Mouse (Mus musculus) adrenal gland (tissue): Measurements from ENCODE around the gene Egfem1.

Experiments
- intact Hi-C: fragments of 180-260 bp; cut with DNase I; formaldehyde crosslinking; loops from one replicate; pipeline ENCODE4 v1.15.1; 2025

The Egfem1 gene

DNA sequence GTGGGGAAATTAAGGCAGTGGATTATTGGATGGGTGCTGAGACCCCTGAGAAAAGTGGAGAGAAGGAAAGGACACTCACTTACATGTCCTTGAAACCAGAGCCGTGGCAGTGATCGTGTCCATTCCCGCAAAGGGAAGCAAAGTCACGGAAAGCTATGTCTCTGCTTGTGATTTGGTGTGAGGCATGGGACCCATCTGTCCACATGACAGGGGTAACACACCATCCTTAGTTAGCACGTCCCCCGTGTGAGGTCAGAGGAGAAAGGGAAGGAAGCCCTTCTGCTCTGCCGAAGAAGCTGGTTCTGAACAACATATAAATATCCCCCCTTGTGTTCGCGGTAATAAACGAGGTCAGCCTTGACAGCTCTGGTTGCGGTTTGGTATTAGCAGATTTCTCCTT is 52.7 kb downstream of the Egfem1 start:
- intact Hi-C loops, result no loop called here

- intact Hi-C loops, result no loop called here
These were observed 53.6 kb downstream of the Egfem1 start for GRCm38 (mm10) chr3:29135176-29136064.

- intact Hi-C loops, result no loop called here
These were observed 54.5 kb downstream of the Egfem1 start for GRCm38 (mm10) chr3:29136065-29136955.

DNA sequence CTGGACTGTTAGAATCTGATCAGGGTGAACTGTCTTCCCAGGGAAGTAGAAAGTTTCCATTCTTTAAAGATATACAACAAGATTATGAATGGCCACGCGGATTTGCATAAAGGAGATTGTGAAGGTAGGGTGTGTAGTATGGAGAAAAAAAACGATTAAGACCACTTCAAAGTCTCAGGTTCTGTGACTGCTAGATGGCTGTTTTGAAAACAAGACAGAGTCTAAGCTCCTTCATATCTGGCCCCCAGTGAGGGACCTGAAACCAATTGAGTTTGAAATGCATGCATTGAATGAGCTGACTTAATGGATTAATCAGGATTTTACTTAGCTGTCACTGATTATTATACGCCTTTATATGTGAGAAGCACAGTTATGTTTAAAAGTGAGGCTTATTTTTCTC is 86.6 kb downstream of the Egfem1 start:
- intact Hi-C loops, result no loop called here

GRCm38 (mm10) chr3:29169003-29169402 is 87.2 kb downstream of the Egfem1 start:
- intact Hi-C loops, result no loop called here

GRCm38 (mm10) chr3:29176991-29177390 is 95.2 kb downstream of the Egfem1 start:
- intact Hi-C loops, result no loop called here

DNA sequence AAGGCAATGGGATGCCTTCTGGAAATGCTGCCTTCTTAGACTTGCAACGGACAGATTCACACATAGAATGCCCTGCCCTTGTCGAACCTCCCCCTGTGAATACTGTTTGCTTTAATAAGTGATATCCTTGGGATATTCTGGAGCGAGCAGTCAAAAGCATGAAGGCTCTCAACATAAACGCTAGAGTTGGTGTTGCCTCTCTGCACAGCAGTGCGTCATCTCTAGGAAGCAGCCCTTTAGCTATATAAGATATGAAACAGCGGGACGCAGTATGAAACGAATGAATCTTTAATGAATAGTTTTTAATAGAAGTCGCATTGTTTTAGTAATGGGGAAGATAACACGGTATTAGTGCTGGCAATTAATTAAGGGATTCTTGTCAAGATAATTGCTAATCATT is 101.2 kb downstream of the Egfem1 start:
- intact Hi-C loops, result no loop called here

DNA sequence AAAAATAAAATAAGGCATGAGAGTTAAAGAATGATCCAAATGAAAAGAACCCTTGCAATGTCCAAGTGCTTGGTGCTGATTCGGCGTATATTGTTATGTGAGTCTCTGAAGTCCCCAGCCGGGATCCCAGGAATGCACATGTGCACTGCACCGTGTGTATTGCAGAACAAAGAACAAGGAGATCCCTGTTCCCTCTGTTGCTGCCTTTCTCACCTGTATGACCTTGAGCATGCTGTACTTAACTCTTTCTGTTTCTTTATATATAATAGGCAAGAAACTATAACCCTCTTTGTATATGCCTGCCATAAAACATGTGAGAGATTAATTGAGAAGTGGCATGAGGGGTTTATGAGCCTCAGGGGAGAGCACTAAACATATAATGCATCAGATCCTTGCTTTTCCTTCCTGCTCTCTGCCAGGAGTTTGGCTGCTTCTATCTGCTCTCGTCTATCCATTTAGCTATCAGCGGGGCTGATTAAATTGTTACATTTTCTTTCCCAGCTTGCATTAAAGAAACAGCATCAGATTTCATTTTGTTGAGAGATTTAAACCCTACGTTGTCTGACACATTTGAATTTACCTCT is 101.9 kb downstream of the Egfem1 start:
- intact Hi-C loops, result no loop called here

DNA sequence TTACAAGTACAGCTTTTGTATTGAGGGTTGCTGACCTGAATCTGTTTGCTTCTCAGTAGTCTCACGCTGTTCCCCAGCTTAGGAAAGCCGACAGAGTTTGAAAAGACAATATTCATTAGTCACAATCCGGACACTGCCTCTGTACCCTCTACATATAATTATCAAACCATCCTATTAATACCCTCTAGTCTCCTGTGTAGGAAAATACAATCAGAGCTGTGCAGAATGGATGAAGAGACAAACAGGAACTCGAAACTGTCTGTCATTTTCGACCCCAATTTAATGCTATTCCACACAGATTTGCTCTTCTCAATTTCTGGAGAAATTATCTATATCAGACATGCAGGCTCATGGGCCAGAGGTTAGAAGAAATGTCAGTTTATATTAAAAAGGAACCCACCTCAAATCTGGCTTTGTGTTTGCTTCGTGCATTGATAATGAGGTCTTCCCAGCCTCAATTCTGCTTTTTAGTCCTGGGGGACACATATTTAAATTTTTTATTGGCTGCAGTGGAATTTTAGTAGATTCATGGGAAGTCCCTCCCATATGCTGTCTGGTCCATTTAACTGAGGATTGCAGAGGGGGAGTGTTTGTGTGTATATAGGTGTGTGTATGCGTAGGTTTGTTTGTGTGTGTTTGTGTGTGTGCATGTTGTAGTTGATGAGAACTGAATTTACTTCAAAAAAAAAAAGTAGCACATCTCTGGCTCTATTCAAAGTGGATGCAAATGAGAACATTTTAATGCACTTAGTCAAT is 102.8 kb downstream of the Egfem1 start:
- intact Hi-C loops, result no loop called here

- intact Hi-C loops, result no loop called here
These were observed 108.4 kb downstream of the Egfem1 start for GRCm38 (mm10) chr3:29190263-29190662.

DNA sequence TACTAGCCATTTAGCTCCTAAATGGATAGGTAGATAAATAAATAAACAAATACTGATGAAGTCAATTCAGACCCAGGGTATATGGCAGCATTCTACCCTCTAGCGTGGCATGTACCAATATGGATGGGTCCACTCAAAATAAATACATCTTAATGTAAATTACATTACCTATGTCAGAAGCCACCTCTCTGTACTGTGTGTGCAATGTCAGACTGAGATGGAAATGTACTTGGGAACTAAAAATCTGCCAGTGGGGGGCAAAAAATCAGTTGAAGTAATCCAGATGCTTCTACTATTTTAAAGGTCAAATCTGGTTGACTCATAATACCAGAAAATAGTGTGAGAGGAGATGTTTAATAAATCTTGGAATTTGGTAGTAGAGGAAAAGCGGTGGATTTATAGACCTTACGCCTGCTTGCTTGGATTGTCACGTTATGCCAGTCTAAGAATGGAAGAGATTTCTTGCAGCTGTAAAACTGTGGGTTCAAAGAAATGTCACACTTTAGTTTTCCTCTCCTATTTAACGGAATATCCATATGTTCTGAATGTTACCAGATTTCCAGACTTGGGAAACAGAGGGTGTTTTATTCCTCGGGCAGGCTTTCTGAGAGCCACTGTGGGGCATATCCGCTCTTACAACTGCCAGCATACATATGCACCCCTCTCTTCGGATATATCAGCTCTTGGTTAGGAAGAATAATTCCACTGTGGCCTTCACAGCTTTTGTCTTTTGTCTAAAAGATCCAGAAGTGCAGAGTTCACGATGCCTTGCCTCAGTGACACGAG is 116.1 kb downstream of the Egfem1 start:
- intact Hi-C loops, result no loop called here

DNA sequence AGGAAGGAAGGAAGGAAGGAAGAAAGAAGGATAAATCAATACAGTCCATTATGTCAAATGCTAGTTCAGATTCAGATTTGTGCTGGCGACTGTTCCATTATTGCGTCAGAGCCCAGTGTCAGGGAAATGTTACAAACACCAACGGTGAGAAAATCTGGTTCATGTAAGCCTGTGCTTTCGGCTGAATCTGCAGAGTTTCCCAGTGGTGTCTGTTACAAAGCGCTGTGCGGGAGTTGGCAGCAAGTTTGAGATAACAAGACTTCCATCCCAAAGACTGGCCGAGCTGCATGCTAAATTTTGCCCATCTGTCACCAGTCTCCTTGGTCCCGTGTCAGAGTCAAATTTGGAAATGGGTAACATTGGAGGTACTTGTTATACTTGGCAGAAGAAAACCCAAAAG is 118.8 kb downstream of the Egfem1 start:
- intact Hi-C loops, result no loop called here

DNA sequence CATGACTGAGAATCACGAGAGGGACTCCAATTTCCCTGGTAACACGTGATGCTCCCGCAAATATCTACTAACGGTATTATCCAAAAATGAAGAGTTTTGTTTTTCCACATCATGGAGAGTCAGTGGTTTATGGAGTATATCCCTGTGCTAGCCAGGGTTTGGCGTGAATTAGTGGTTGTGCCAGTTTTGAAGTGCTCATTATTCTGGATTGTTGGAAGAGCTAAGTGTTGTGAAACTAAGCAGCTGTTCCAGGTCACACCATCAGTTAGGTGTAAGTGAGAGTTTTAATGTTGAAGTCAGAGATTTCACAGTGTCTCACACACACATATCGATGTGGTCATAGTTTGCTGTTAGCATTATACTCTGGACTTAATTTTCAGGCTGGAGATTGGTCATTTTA is 120.7 kb downstream of the Egfem1 start:
- intact Hi-C loops, result no loop called here

GRCm38 (mm10) chr3:29222414-29222813 is 140.6 kb downstream of the Egfem1 start:
- intact Hi-C loops, result no loop called here

DNA sequence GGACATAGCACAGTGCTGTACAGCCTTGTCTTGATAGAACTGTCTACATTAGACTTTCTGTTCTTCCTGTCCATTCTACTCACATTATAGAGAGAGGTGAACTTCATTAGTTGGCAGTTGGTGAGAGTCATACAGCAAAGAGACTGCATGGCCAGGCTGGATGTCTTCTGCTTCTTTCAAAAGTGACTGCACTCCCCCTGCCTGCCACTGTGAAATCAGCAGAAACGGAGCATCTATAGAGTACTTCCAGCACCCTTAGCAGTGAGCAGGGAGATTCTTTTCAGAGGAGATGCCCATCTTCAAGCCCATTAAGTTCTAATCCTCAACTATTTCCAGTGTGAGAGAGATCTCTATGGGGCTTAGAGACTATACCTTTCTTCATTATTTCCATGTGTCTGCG is 147.9 kb downstream of the Egfem1 start:
- intact Hi-C loops, result no loop called here

DNA sequence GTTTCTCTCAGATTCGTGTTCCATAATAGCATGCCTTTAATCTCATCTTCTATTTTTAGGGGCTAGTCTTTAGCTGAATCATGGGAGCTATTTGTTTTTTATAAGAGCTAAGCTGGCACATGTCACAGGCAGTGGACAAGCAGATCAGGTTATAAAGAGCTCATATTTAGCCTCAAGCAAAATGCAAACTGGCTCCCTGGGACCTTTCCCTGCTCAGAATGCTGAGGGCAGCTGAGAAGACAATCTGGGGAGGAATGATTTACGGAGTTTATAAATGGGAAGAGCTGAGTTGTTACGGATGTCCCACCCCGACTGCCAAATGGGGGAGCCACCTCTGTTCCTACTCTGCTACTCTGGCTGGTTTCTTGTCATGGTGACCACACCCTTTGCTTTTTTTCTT is 153.7 kb downstream of the Egfem1 start:
- intact Hi-C loops, result no loop called here

- intact Hi-C loops, result no loop called here
These were observed 154.7 kb downstream of the Egfem1 start for GRCm38 (mm10) chr3:29236517-29236916.

DNA sequence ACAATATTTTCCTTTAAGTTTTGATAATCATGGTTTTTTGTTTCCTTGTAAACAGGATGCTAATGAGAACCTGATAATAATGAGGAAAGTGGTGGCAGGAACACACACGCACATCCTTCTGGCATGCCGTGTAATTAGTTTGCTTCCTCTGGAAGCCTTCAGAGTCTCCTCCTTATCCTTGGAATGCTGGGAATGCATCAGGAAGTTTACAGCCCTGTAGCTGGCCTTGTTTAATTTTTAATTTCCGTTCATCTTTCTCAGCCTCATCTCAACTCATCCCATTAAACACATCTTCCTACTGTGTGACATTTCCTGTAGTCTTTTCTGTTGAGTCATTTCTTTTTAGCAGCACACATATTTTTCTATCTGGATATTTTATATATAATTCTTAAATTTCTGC is 161.8 kb downstream of the Egfem1 start:
- intact Hi-C loops, result no loop called here

- intact Hi-C loops, result no loop called here
These were observed 209.8 kb downstream of the Egfem1 start for GRCm38 (mm10) chr3:29291633-29292032.

- intact Hi-C loops, result no loop called here
These were observed 210.4 kb downstream of the Egfem1 start for GRCm38 (mm10) chr3:29292251-29292650.
